Mouse (Mus musculus) spleen, adult 18-20 months (tissue): Measurements from ENCODE around the gene Lcp2.
"Not testable (repeated sequence)": the region's sequence is repeated elsewhere in the genome, so short reads cannot be mapped to it uniquely, and the experiment has no call there.

ENCODE experiments used
- DNase-seq, 2 experiments: peaks; one replicate each; pipeline ENCODE4 v3.0.0; 2022; ENCODE audit warnings: mixed read lengths in 2 of 2

Lcp2 gene

DNA sequence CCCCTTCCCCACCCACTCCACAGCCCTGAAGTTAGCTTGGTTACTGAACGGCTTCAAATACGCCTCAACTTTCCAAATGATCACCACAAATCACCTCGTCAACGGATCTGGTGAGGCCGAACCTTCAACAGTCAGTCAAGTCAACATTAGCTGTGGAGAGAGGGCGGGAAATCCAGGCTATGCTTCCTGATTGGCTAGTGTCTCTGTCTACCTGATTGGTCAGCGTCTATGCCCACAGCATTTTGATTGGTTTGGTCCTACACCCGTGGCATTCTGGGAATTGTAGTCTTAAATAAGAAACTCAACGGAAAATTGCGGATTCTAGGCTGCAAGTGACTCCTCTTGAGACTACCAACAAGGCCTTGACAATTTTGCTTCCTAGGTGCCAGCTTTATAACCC, 51.7 kb downstream of the Lcp2 start, which contains the start of gene 4930469K13Rik:
Gene 4930469K13Rik, minus strand, starts transcription at position 133 of the 400 bp plus-strand sequence.
- no peak for DNase-seq

- no peak for DNase-seq
Measured at GRCm38 (mm10) chr11:34101827-34102226, 55.1 kb downstream of the Lcp2 start.

DNA sequence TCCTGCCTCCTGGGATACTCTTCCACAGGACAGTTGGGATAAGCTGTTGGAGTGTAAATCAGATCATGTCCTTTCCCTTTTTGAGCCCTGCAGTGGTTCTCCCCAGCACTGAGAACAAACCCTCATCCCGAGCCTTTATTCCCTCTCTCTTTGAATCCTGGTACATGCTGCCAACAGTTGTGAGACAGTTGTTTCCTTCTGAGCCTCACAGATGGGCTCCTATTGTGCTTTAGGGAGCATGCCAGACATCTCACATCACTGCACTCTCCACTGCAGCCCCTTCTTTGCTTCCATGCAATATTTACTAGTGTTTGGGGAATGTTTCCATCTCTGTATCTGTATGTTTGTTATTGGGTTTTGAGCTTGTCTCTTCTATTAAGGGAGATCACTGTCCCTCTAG, 58.2 kb downstream of the Lcp2 start:
- no peak for DNase-seq

- no peak for DNase-seq
Measured at GRCm38 (mm10) chr11:34109260-34109659, 62.5 kb downstream of the Lcp2 start.

GRCm38 (mm10) chr11:34111940-34112339, 65.2 kb downstream of the Lcp2 start:
- no peak for DNase-seq

DNA sequence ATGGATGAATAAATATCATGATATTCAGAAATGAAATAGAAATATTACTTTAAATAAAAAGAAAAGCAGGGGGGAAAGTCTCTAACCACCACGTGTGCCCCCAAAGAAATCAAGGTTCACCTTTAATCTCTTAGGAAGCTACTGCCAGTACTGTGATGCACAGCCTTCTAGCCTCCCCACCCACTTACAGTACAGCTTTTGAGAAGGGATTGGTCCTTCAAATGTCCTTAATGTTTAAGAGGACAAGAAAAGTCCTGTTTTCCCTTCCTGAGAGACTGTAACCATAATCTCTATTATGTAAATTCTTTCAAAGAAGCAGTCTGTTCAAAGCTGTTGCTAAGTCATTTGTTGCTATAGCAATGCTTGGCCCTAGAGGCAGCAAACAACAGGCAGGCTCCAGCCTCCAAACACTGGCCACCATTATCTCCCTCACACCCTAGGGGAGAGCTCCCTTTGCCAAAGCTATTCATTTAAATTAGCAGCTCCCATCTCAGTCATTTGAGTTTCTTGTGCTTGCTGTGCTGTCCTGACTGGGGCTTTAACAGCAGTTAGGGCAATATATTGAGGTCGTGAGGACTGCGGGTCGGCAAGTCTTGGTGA, 66.2 kb downstream of the Lcp2 start:
- no peak for DNase-seq

- no peak for DNase-seq
Measured at GRCm38 (mm10) chr11:34113760-34114159, 67.0 kb downstream of the Lcp2 start.

- DNase-seq, result no peak
Measured at GRCm38 (mm10) chr11:34116572-34117135, 69.9 kb downstream of the Lcp2 start.

GRCm38 (mm10) chr11:34117581-34117980, 70.9 kb downstream of the Lcp2 start:
- no peak for DNase-seq

DNA sequence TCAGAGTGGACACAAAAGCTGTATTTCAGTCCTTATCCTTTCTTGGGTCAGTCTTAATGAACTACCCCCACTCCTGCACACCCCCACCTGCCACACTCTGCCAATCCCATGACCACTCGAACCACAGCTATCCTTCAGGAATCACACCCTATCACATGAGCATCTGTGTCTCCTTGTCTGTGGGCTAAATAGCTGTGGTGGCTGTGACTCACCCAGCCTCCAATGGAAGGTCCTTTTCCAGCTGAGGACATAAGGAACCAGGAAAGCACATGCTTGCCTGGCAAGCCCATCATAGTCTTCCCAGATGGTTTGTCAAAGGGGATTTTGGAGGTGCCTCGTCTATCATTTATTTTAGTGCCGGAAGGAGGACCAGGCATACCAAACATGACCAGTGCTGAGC, 71.6 kb downstream of the Lcp2 start:
- no peak for DNase-seq

- DNase-seq, result no peak
Measured at GRCm38 (mm10) chr11:34123147-34123546, 76.4 kb downstream of the Lcp2 start.

GRCm38 (mm10) chr11:34124852-34125251, 78.1 kb downstream of the Lcp2 start:
- DNase-seq, result no peak

- not testable (repeated sequence) for DNase-seq
Measured at GRCm38 (mm10) chr11:34125727-34126126, 79.0 kb downstream of the Lcp2 start.

DNA sequence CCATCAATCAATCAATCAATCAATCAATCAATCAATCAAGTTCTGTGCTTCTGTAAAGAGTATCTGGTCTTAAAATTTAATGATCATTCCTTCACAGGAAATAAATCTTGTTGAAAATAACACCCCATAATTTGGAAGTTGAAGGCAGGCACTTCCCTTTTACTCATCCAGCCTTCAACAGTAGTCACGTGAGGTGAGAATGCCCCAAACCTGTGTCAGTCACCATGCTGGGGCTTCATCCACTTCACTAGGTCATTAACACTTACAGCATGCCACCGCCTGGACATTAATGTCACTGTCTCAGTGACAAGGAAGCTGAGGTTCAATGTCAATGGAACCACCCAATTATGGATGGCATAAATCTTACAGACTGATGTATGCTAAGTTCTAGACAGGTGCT, 81.7 kb downstream of the Lcp2 start:
- DNase-seq, result no peak

DNA sequence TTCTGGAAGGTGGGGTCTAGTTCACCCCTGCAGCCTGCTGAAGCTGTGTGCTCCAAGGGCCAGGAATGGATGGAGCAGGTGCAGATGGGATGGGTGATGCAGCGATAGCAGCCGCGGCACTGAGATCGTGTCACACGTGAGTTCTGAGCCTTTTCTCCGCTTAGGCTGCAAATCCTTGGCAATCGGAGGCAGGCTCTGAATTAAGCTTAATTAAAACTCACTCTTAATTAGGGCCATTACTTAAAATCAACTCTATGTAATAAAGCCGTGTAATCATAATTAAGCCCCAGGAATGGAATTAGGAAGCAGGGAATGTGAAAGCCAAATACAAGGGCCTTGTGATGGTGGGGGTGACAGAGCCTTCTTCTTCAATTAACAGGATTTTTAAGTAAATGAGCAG, 92.6 kb downstream of the Lcp2 start:
- DNase-seq, result no peak
